ENCODE assay signal across 13 mouse cellular contexts in the genomic region with DNA sequence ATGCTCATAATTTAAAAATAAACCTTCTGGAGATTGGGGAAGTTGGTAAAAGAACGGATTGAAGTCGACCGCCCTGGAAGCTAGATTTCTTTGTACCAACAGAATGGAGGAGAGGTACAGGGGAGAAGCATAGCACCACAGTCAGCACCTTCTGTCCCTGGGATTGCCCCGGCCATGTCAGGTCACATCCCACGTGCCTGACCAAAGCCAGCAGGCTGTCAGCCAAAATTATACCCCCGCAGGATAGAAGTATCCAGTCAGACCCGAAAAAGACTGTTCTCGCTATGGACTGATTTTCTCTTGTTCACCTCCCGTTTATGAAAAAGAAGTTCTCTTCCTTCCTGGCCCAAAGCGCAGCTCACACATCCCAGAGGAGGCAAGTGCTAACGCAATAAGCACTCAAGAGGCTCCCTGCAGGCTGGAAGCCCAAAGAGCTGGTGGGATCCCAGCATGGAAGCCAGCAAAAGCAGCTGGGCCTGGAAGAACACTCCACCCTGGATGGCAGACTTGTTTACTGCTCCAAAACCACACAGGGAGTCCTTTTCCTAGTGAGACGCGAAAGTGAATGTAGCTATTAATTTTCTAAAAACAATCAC. TPM values are rescaled to one million over a fixed set of nuclear protein-coding genes. Genes with fewer than 3 reads are reported as not detected.
DNase-seq lines count a peak whose midpoint lies in the region; ATAC-seq and TF ChIP-seq lines count a peak whose summit lies in the region.
"Had no signal": no experiment of that assay in that cellular context is flagged by ENCODE, and none has a peak within 500 bp of the region (broad histone marks: within the 10 kb centered on the region; RNA-seq: fewer than 3 reads in every experiment).

No protein-coding gene starts in this region.

- H3K4me1 ChIP-seq in lung, postnatal 0 days (ENCODE audit: insufficient read depth, low read depth, low read length) = peaks cover 4% of the 10 kb centered on the region; the same call in 1 of the 2 replicates
- H3K4me1 ChIP-seq in forebrain, embryonic 16.5 days (replicated peaks; ENCODE audit: control insufficient read depth, insufficient read depth, low read length) = peaks cover 30% of the 10 kb centered on the region
- peaks cover 11% of the 10 kb centered on the region for H3K4me1 ChIP-seq in stomach, embryonic 14.5 days (ENCODE audit: control insufficient read depth, insufficient read depth, low read length)
- peaks cover 16% of the 10 kb centered on the region for H3K4me1 ChIP-seq in thymus, adult 2 months (replicated peaks; ENCODE audit: control insufficient read depth, insufficient read depth, low read length)

- TF ChIP-seq POLR2A in thymus, adult 2 months (IDR thresholded peaks at IDR 0.05; ENCODE audit: control insufficient read depth, extremely low read depth, insufficient read depth, low read length, poor library complexity) = no peak

- no peak for TF ChIP-seq EP300 in lung, postnatal 0 days (IDR thresholded peaks at IDR 0.05)

- TF ChIP-seq CTCF in gastrocnemius, adult 2 months (IDR thresholded peaks at IDR 0.05) = no peak
- no peak for TF ChIP-seq CTCF in lung, postnatal 0 days (IDR thresholded peaks at IDR 0.05)
- no peak for TF ChIP-seq CTCF in thymus, adult 2 months (IDR thresholded peaks at IDR 0.05; ENCODE audit: borderline replicate concordance, control insufficient read depth, extremely low read depth, insufficient read depth, low read length, poor library complexity)

- no peak for ATAC-seq in lung, postnatal 0 days
- no peak for ATAC-seq in forebrain, embryonic 16.5 days
- no peak for ATAC-seq in stomach, embryonic 14.5 days (ENCODE audit: insufficient number of reproducible peaks, insufficient read depth, low FRiP score, low read depth)

- H3K9ac ChIP-seq in lung, postnatal 0 days (replicated peaks; ENCODE audit: low read depth) = no peak overlapping the region
- H3K9ac ChIP-seq in forebrain, embryonic 16.5 days (replicated peaks; ENCODE audit: low read depth, low read length) = peak overlapping the region; percentile 27
- no peak overlapping the region for H3K9ac ChIP-seq in stomach, embryonic 14.5 days (replicated peaks; ENCODE audit: low read depth, low read length)

- H3K27me3 ChIP-seq in lung, postnatal 0 days (replicated peaks; ENCODE audit: insufficient read depth, low read length) = no peaks in the 10 kb centered on the region
- no peaks in the 10 kb centered on the region for H3K27me3 ChIP-seq in forebrain, embryonic 16.5 days (replicated peaks; ENCODE audit: control insufficient read depth, insufficient read depth, low read length)
- no peaks in the 10 kb centered on the region for H3K27me3 ChIP-seq in stomach, embryonic 14.5 days (ENCODE audit: control insufficient read depth, insufficient read depth, low read length)
- no peaks in the 10 kb centered on the region for H3K27me3 ChIP-seq in thymus, adult 2 months (ENCODE audit: control insufficient read depth, insufficient read depth, low read length)

- DNase-seq in gastrocnemius, adult 2 months = peak; percentile 54
- DNase-seq in gastrocnemius, adult 18-20 months (ENCODE audit: low spot score) = no peak
- peak; percentile 20 for DNase-seq in lung, postnatal 10 days
- no peak for DNase-seq in lung, postnatal 0 days (ENCODE audit: low spot score)
- no peak for DNase-seq in thymus, postnatal 10 days (ENCODE audit: low spot score in 2 of 2)
- DNase-seq in thymus, adult 2 months = no peak

- peak overlapping the region; percentile 66 for H3K27ac ChIP-seq in gastrocnemius, adult 2 months
- H3K27ac ChIP-seq in lung, postnatal 0 days (ENCODE audit: low read length) = no peak overlapping the region
- H3K27ac ChIP-seq in forebrain, embryonic 16.5 days (ENCODE audit: low read length) = peak overlapping the region; percentile 16
- H3K27ac ChIP-seq in stomach, embryonic 14.5 days (ENCODE audit: low read length) = 0 out of 2 replicates have a peak overlapping the region, but pooled peaks have one; percentile 15
- H3K27ac ChIP-seq in thymus, adult 2 months (ENCODE audit: control insufficient read depth, insufficient read depth, low read length) = no peak overlapping the region; the same call in 1 of the 2 replicates

- no peaks in the 10 kb centered on the region for H3K9me3 ChIP-seq in lung, postnatal 0 days (ENCODE audit: low read length)
- H3K9me3 ChIP-seq in forebrain, embryonic 16.5 days (ENCODE audit: control insufficient read depth, low read length) = no peaks in the 10 kb centered on the region
- no peaks in the 10 kb centered on the region for H3K9me3 ChIP-seq in stomach, embryonic 14.5 days (ENCODE audit: control insufficient read depth, low read depth, low read length)

- no peak overlapping the region for H3K4me3 ChIP-seq in gastrocnemius, adult 2 months
- H3K4me3 ChIP-seq in lung, postnatal 0 days (ENCODE audit: low read depth, low read length) = no peak overlapping the region
- H3K4me3 ChIP-seq in forebrain, embryonic 16.5 days (replicated peaks; ENCODE audit: low read length) = no peak overlapping the region
- no peak overlapping the region for H3K4me3 ChIP-seq in stomach, embryonic 14.5 days (ENCODE audit: low read depth, low read length)
- no peak overlapping the region for H3K4me3 ChIP-seq in thymus, adult 2 months (ENCODE audit: control insufficient read depth, insufficient read depth, low read length)

- H3K4me2 ChIP-seq in lung, postnatal 0 days (replicated peaks; ENCODE audit: low read depth, low read length) = no peak overlapping the region
- no peak overlapping the region for H3K4me2 ChIP-seq in forebrain, embryonic 16.5 days (ENCODE audit: low read length)
- no peak overlapping the region for H3K4me2 ChIP-seq in stomach, embryonic 14.5 days (replicated peaks; ENCODE audit: low read depth, low read length)
- H3K4me2 ChIP-seq: heart, embryonic 11.5 days had no signal

- WGBS in lung, postnatal 0 days = 44% methylated on average over 13 of the region's 13 CpGs
- 47% methylated on average over 13 of the region's 13 CpGs for WGBS in forebrain, embryonic 16.5 days
- WGBS in stomach, embryonic 14.5 days = 60% methylated on average over 13 of the region's 13 CpGs
- WGBS in thymus, adult 2 months = 87% methylated on average over 13 of the region's 13 CpGs

- intact Hi-C loops in gastrocnemius, adult 2 months (cut with DNase I) = no loop called here

- no peaks in the 10 kb centered on the region for H3K36me3 ChIP-seq in lung, postnatal 0 days (ENCODE audit: insufficient read depth, low read length)
- H3K36me3 ChIP-seq in forebrain, embryonic 16.5 days (ENCODE audit: control insufficient read depth, insufficient read depth) = no peaks in the 10 kb centered on the region
- H3K36me3 ChIP-seq in stomach, embryonic 14.5 days (ENCODE audit: control insufficient read depth, insufficient read depth, low read length) = no peaks in the 10 kb centered on the region
- no peaks in the 10 kb centered on the region for H3K36me3 ChIP-seq in thymus, adult 2 months (ENCODE audit: control insufficient read depth, insufficient read depth, low read length)

RNA-seq across cellular contexts. Expression of gene Acss1, which starts 19.9 kb away (rescaled TPM):
- 10 to 100 TPM; 12.9 to 38.7 TPM for total RNA-seq in gastrocnemius, adult 2 months (2021)
- total RNA-seq in gastrocnemius, adult 18-20 months (2021) = 10 to 100 TPM; 19.9 to 26.2 TPM
- 12.9 and 13.4 TPM in 2 replicates for polyA plus RNA-seq in lung, postnatal 0 days (2015; fragmentation: Nextera tagmentation; extraction: Ambion mirVana)
- polyA plus RNA-seq in forebrain, embryonic 16.5 days (2015; fragmentation: Nextera tagmentation; extraction: Ambion mirVana) = 21.9 and 22.2 TPM in 2 replicates
- 28.7 and 29.1 TPM in 2 replicates for polyA plus RNA-seq in stomach, embryonic 14.5 days (2014; fragmentation: Nextera tagmentation; extraction: Ambion mirVana)
- polyA plus RNA-seq in thymus, adult 2 months (2012; rRNA removed) = 124 and 136 TPM in 2 replicates
- polyA plus RNA-seq: C2C12 had no signal

RNA-seq across cellular contexts. Expression of gene Apmap, which starts 40.0 kb away (rescaled TPM):
- 10 to 100 TPM; 16.8 to 21.4 TPM for total RNA-seq in gastrocnemius, adult 2 months (2021)
- total RNA-seq in gastrocnemius, adult 18-20 months (2021) = 10 to 100 TPM; 19.3 to 20.4 TPM
- polyA plus RNA-seq in lung, postnatal 0 days (2015; fragmentation: Nextera tagmentation; extraction: Ambion mirVana) = 44.1 and 50.7 TPM in 2 replicates
- polyA plus RNA-seq in forebrain, embryonic 16.5 days (2015; fragmentation: Nextera tagmentation; extraction: Ambion mirVana) = 42.2 and 44.4 TPM in 2 replicates
- 37.5 and 40.2 TPM in 2 replicates for polyA plus RNA-seq in stomach, embryonic 14.5 days (2014; fragmentation: Nextera tagmentation; extraction: Ambion mirVana)
- 53.0 and 58.6 TPM in 2 replicates for polyA plus RNA-seq in thymus, adult 2 months (2012; rRNA removed)

RNA-seq across cellular contexts. Expression of gene Vsx1, which starts 40.8 kb away (rescaled TPM):
- not detected for total RNA-seq in gastrocnemius, adult 2 months (2021)
- total RNA-seq in gastrocnemius, adult 18-20 months (2021) = not detected
- not detected in 2 replicates for polyA plus RNA-seq in lung, postnatal 0 days (2015; fragmentation: Nextera tagmentation; extraction: Ambion mirVana)
- polyA plus RNA-seq in forebrain, embryonic 16.5 days (2015; fragmentation: Nextera tagmentation; extraction: Ambion mirVana) = not detected in 2 replicates
- not detected in 2 replicates for polyA plus RNA-seq in stomach, embryonic 14.5 days (2014; fragmentation: Nextera tagmentation; extraction: Ambion mirVana)
- polyA plus RNA-seq in thymus, adult 2 months (2012; rRNA removed) = not detected in 2 replicates
- total RNA-seq: megakaryocyte progenitor cell, adult 5-6 weeks had no signal
- polyA plus RNA-seq: C2C12; embryonic facial prominence, embryonic 14.5 days; heart, embryonic 11.5 days; large intestine, adult 2 months had no signal

Comparison
In these comparisons a context has a peak if more than half of its experiments do, and no peak if none do; other contexts are left out.
1. DNase-seq: peak in gastrocnemius, adult 2 months (single experiment) and lung, postnatal 10 days (single experiment); none in gastrocnemius, adult 18-20 months (single experiment), lung, postnatal 0 days (single experiment), thymus, postnatal 10 days (0 of 2) and thymus, adult 2 months (single experiment).
2. H3K27ac ChIP-seq: peak in gastrocnemius, adult 2 months (single experiment), forebrain, embryonic 16.5 days (single experiment) and stomach, embryonic 14.5 days (single experiment); none in lung, postnatal 0 days (single experiment) and thymus, adult 2 months (single experiment).